Mouse (Mus musculus) B cell, adult 62 days (primary cell): ENCODE results near the gene Nlrc4. TPM values are rescaled to one million over a fixed set of nuclear protein-coding genes. Genes with fewer than 3 reads are reported as not detected.

Experiments
- total RNA-seq: library from RNA; stranded (reverse); gene quantifications from 4 replicates; pipeline ENCODE4 v1.2.4, GENCODE M21; 2023

Nlrc4 gene
- 19.0 to 22.1 TPM (median 19.5 TPM) in 4 replicates for total RNA-seq

GRCm38 (mm10) chr17:74458711-74459408, at the start of gene Nlrc4:
Gene Nlrc4 (minus strand): TSS chr17:74459142.

DNA sequence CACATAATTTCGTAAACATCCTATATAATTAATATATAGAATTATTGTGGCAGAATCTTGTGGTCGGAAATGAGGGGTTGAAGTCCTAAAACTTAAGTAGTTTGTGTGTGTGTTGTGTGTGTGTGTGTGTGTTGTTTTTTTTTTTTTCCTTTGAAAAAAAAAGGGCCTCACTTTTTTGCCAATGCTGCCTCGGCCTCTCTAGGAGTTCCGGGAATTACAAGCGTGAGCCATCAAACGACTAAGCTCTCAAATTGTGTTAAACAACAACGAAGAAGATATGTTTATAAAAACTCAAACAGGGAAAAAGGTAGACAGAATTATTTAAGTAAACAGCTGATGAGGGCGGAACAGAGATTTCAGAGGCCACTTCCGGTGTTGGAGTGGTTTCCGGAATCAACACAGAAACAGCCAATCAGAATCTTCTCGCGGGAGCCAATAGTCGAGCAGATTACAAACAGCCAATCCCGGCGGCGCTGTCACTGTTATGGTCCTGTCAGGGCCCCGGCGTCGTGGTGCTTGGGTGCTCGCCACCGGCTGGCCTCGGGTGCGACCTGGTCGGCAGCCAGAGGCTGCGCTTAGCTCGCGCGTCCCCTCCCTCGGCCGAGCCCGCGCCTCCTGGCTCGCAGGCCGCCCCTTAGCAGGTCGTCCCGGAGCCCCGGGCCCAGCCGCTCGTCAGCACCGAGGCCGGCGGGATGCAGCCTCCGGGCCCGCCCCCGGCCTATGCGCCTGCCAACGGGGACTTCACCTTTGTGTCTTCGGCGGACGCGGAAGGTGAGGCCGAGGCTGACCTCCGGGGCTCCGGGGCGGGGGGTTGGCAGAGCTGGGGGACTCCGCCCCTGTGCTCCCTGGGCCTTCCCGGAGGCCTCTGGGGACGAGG, 30.3 kb upstream of the Nlrc4 start, which contains the start of gene Yipf4:
TSS of gene Yipf4 (plus strand) at position 470 of the 877 bp plus-strand sequence.

DNA sequence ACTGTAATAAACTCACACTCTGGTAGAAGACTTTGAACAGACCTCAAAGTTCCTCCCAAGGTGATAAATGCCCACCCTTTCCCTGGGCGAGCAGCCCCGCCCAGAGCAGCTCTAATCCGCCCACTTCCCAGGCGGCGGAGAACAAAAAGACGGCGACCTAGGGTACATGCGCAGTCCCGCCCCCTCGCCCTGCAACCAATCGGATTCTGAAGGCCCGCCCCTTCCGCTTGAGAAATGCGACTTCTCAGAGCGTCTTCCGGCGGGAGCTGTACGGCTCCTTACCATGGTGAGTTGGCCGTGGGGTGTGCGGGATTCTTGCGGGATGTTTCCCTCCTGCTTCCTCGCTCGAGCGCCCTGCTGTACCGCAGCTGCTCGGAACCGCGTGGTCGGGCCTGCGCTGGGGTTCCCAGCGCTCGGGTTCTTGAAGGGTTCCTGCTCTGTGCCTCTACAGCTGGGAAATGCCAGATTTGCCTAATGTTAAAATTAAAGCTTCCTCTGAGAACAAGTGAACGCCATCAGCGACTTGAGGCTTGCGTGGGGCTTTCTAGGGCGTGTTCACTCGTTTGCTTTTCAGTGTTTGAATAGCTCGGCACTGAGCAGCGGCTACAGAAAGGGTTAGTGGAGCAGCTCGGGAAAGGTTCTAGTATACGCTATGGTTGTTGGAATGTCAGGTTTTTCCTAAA, 63.4 kb downstream of the Nlrc4 start, which contains the start of gene Slc30a6:
TSS of gene Slc30a6 (plus strand) at position 226 of the 683 bp plus-strand sequence.

Other genes starting within 250 kb of the Nlrc4 start
- 31.8 to 38.7 TPM (median 34.2 TPM) in 4 replicates for gene Memo1, start 163.6 kb downstream of the Nlrc4 start, total RNA-seq
- gene Dpy30, start 135.2 kb downstream of the Nlrc4 start, total RNA-seq = 43.0 to 52.6 TPM (median 45.7 TPM) in 4 replicates
- 28.6 to 31.5 TPM (median 29.2 TPM) in 4 replicates for gene Spast, start 120.2 kb downstream of the Nlrc4 start, total RNA-seq
- gene Slc30a6, start 63.5 kb downstream of the Nlrc4 start, total RNA-seq = 12.3 to 16.7 TPM (median 13.3 TPM) in 4 replicates
- 63.3 to 84.8 TPM (median 73.5 TPM) in 4 replicates for gene Yipf4, start 30.4 kb upstream of the Nlrc4 start, total RNA-seq
- 222 to 226 TPM (median 226 TPM) in 4 replicates for gene Birc6, start 69.2 kb upstream of the Nlrc4 start, total RNA-seq